Mouse (Mus musculus): ENCODE data around the gene Eva1c.

Gene Eva1c

GRCm38 (mm10) chr16:90921471-90922159 is 95.1 kb downstream of the Eva1c start:
- DNase-seq (ENCODE audit: low read depth): no peak

GRCm38 (mm10) chr16:90924606-90925370 is 98.3 kb downstream of the Eva1c start:
- no peak for DNase-seq (ENCODE audit: low read depth)

GRCm38 (mm10) chr16:90925461-90925860 is 98.9 kb downstream of the Eva1c start:
- DNase-seq (ENCODE audit: low read depth): peak; percentile 31

- no peak for DNase-seq (ENCODE audit: low read depth)
Measured at GRCm38 (mm10) chr16:90927446-90927845, 100.9 kb downstream of the Eva1c start.

DNA sequence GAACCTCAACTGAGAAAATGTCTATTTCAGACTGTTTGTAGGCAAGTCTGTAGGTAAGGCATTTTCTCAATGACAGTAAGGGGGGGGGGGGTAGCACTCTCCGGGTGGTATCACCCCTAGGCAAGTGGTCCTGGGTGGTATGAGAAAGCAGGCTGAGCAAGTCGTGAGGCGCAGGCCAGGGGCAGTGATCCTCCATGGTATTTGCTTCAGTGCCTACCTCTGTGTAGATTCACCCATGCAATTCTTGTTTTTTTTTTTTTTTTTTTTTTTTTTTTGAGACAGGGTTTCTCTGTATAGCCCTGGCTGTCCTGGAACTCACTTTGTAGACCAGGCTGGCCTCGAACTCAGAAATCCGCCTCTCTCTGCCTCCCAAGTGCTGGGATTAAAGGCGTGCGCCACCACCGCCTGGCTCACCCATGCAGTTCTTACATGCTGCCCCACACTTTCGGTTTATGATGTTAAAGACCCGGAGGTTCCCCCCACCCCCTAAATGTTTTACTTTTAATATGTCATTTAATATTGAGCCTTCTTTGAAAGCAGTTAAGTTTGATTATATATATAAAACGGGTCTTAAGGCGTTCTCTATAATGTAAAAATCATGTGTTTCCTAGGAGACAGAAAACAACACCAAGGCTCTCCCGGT is 107.1 kb downstream of the Eva1c start:
- no peak for DNase-seq (ENCODE audit: low read depth)

- peak; percentile 15 for DNase-seq (ENCODE audit: low read depth)
Measured at GRCm38 (mm10) chr16:90934193-90934686, 107.7 kb downstream of the Eva1c start.

GRCm38 (mm10) chr16:90934687-90935328 is 108.3 kb downstream of the Eva1c start, which contains the start of gene Cfap298:
Cfap298 (minus strand) TSS chr16:90935114.
- DNase-seq (ENCODE audit: low read depth): peak; percentile 76

GRCm38 (mm10) chr16:90941246-90941645 is 114.7 kb downstream of the Eva1c start:
- no peak for DNase-seq (ENCODE audit: low read depth)

DNA sequence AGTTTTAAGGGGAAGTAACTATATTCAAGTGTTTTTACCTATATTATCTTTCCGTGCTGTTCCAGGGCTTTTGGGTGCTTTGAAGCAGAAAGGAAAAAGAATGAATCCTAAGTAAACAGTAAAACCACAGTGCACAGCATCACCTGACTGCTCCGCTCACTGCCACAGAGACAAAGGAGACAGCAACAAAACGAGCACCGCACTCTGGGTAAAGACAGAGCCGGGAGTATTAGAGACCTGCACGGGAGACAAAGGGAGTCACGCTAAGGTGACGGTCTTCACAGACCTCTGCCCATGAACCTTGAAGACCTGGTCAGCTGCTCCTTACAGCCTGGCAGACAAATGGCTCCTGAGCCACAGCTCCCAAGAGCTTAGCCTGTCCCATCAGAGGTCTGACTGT is 120.5 kb downstream of the Eva1c start:
- no peak for DNase-seq (ENCODE audit: low read depth)

DNA sequence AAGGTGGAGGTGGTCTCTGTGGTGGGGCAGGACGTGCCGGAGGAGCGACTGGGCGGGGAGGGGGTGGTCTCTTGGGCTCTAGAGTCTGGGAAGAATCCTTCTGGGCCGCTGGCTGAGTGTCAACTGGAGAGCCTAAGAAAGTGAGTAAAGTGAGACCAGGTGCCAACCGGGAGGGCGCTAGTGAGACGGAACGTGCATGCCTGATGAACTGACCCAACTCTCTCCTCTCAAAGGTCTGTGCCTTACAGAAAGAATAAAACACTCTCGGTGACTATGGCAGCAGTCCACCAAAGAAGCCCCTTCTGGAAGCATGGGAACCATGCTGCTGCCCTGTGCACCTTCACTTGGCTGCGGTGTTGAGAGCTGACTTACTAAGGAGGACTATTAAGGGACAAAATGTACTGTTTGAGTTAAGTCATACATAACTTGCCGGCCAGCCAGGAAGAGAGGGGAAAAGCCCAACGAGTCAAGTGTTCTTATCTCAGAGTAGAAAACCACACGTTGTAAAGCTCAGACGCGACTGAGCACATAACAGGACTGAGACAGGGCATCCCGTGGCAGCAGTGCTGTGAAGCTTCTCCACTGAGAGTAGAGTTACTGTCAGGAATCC is 123.9 kb downstream of the Eva1c start:
- no peak for DNase-seq (ENCODE audit: low read depth)

- no peak for DNase-seq (ENCODE audit: low read depth)
Measured at GRCm38 (mm10) chr16:90953147-90953546, 126.6 kb downstream of the Eva1c start.

- no peak for DNase-seq (ENCODE audit: low read depth)
Measured at GRCm38 (mm10) chr16:90953770-90954169, 127.3 kb downstream of the Eva1c start.
